Mouse (Mus musculus): ENCODE data around the gene Paqr3. TPM values are rescaled to one million over a fixed set of nuclear protein-coding genes. Genes with fewer than 3 reads are reported as not detected.

The Paqr3 gene
- polyA plus RNA-seq, 1 experiment from 2014 or later, result 3.9 TPM

DNA sequence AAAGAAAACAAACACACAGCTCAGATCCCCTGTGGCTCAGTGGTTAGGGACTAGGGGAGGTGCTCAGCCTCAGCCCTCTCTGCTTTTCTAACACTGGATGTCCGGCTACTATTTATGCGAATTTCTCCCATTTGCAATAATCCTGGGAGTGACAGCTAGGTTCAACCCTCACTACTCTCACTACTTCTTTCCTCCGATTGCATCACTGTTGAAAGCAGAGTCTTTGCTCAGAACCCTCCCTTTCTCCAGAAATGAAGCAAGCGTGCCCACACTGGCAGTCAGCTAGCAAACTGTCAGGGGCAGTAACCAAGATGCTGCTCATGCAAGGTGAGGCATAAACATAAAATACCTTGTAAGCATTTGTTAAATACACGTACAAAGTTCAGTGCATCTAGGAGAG is 3.1 kb downstream of the Paqr3 start:
- H3K9me3 ChIP-seq, result no peaks in the 10 kb centered on the region
- no peak for ATAC-seq (ENCODE audit: insufficient number of reproducible peaks, low FRiP score, low TSS enrichment, low read depth)
- WGBS, result 86% methylated on average over 5 of the region's 5 CpGs
- no peak overlapping the region for H3K4me3 ChIP-seq
- peaks cover 12% of the 10 kb centered on the region for H3K4me1 ChIP-seq
- H3K27ac ChIP-seq, result no peak overlapping the region
- no peak overlapping the region for H3K4me2 ChIP-seq
- no peaks in the 10 kb centered on the region for H3K27me3 ChIP-seq
- no peak overlapping the region for H3K9ac ChIP-seq
- 0 out of 2 replicates have a peak, but pooled peaks cover 3% of the 10 kb centered on the region for H3K36me3 ChIP-seq

DNA sequence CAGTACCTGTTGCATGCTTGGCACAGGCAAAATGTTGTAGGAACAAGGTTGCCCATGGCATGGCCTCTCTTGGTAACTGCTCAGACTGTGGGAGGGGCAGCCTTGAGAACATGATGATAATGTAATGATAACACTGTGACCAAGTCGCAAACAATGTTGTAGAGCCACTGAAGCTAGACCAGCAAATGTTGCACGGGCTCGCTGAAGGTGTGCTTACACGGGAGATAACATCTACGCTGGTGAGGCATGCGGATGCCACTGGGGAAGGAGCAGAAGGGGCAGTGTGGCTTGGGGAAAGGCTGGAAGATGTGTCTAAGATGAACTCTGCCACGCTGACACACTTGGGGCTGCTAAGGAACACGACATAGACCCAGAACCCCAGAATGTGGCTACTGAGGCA is 11.4 kb downstream of the Paqr3 start:
- 84% methylated on average over 8 of the region's 8 CpGs for WGBS
- no peak overlapping the region for H3K4me3 ChIP-seq
- ATAC-seq (ENCODE audit: insufficient number of reproducible peaks, low FRiP score, low TSS enrichment, low read depth), result no peak

DNA sequence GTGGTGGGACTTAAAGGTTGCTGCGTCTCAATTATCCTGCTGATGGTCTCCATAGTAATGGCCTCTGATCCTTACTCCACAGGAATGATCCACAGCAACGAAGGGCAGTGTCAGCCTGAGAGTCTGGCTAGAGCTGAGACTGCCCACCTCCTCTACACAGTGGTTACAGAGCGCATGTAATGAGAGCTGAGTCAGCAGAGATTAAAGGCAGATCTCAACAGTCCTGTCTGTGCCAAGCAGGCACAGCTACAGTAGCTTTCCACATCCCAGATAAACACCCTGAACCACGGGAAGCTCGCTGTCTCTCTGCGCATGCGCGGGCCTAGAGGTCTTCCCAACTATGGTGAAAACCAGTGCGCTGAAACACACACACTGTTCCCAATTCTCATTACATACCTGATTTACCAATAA is 13.8 kb downstream of the Paqr3 start:
- Histone ChIP-seq H3K9ac (no peak overlapping the region), H3K36me3 (peaks cover 12% of the 10 kb centered on the region), H3K4me3 (no peak overlapping the region), H3K27me3 (no peaks in the 10 kb centered on the region), H3K27ac (no peak overlapping the region), H3K4me2 (no peak overlapping the region), H3K9me3 (no peaks in the 10 kb centered on the region), H3K4me1 (no peaks in the 10 kb centered on the region)
- no peak for ATAC-seq (ENCODE audit: insufficient number of reproducible peaks, low FRiP score, low TSS enrichment, low read depth)
- 68% methylated on average over 9 of the region's 9 CpGs for WGBS

More for the DNA sequence above, 11.4 kb downstream of the Paqr3 start:
- Histone ChIP-seq H3K4me1 (no peaks in the 10 kb centered on the region), H3K4me2 (no peak overlapping the region), H3K9ac (no peak overlapping the region), H3K27me3 (no peaks in the 10 kb centered on the region), H3K27ac (no peak overlapping the region), H3K36me3 (peaks cover 14% of the 10 kb centered on the region), H3K9me3 (no peaks in the 10 kb centered on the region)

DNA sequence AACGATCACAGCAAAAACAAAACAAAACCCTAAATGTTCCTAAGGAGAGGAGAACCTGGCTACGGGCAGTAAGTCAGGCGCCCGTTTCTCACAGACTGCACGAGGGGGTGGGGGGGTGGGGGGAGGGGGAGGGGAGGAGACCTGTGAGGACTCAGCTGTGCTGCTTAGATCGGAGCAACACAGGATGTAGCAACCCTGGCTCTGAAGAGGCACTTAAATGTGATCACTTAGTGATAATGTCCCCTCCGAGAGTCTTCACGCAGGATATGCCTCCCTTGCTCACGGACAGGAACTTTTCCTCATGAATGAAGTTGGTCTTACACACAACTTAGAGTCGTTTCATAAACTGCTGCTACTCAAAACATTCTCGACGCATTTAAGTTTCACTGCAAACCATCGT is 16.1 kb downstream of the Paqr3 start:
- no peak overlapping the region for H3K9ac ChIP-seq
- 51% methylated on average over 13 of the region's 13 CpGs for WGBS
- H3K36me3 ChIP-seq, result peaks cover 11% of the 10 kb centered on the region
- no peak overlapping the region for H3K27ac ChIP-seq
- ATAC-seq (ENCODE audit: insufficient number of reproducible peaks, low FRiP score, low TSS enrichment, low read depth), result no peak
- no peaks in the 10 kb centered on the region for H3K27me3 ChIP-seq
- H3K4me1 ChIP-seq, result no peaks in the 10 kb centered on the region
- H3K4me3 ChIP-seq, result no peak overlapping the region
- H3K4me2 ChIP-seq, result no peak overlapping the region
- no peaks in the 10 kb centered on the region for H3K9me3 ChIP-seq

DNA sequence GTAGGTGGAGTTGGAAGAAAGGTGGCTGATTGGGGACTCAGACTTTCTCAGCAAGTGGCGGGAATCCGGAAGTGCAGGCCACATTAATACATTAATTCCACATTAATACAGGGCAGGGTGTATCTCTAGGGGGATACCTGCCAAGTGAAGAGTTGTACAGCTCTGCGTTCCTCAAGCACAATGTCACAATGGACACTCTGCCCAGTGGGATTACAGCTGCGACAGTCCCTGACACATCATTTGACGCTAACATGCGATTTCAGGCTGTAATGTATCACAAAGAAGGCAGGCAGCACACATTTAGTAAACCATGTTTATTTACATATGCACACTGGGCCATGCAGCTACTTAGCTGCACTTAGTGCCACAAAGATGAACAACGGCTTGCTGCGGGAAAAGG is 18.4 kb downstream of the Paqr3 start:
- H3K4me2 ChIP-seq, result no peak overlapping the region
- ATAC-seq (ENCODE audit: insufficient number of reproducible peaks, low FRiP score, low TSS enrichment, low read depth), result no peak
- whole genome bisulfite sequencing, result 89% methylated on average over 8 of the region's 8 CpGs

DNA sequence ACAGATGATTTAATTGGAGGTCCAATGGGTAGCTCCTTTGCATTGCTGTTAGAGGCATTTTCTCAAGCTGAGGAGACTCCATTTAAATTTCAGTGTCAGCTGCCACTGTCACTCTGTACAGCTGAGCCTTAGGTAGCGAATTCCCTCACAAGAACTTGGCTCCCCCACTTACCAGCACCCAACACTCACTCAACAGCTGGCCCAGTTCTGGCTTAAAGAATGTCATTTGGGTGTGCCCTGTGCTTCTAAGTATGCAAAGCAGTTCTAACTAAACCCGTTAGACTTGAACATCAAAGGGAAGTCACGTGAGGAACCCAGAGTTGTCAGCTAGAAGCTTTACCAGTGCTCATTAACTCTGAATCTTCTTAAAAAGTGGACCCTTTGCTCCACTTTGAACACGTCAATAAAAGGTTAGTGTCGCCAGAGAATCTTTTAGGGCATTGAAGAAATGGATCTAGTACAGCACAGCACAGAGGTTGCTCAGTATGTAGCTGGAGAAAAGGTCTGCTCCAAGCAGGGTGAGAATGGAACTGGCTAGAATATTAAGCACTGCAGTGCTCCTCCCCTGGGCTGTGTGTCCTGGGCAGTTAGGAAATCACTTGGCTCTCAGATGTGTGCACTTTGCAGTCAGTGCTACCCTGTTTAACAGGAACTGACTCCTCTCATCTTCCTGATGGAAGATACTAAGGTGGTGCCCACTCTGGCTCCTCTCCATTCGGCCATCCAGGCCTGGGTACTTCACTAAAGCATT is 21.2 kb downstream of the Paqr3 start:
- H3K27ac ChIP-seq, result peak overlapping the region; percentile 2; the same call in 1 of the 2 replicates
- ATAC-seq (ENCODE audit: insufficient number of reproducible peaks, low FRiP score, low TSS enrichment, low read depth), result no peak; the same call in 1 of the 2 replicates

More for the DNA sequence above, 18.4 kb downstream of the Paqr3 start:
- H3K36me3 ChIP-seq, result peaks cover 10% of the 10 kb centered on the region
- H3K27ac ChIP-seq, result no peak overlapping the region
- no peaks in the 10 kb centered on the region for H3K27me3 ChIP-seq
- H3K4me1 ChIP-seq, result no peaks in the 10 kb centered on the region
- H3K9me3 ChIP-seq, result no peaks in the 10 kb centered on the region
- no peak overlapping the region for H3K4me3 ChIP-seq
- no peak overlapping the region for H3K9ac ChIP-seq

DNA sequence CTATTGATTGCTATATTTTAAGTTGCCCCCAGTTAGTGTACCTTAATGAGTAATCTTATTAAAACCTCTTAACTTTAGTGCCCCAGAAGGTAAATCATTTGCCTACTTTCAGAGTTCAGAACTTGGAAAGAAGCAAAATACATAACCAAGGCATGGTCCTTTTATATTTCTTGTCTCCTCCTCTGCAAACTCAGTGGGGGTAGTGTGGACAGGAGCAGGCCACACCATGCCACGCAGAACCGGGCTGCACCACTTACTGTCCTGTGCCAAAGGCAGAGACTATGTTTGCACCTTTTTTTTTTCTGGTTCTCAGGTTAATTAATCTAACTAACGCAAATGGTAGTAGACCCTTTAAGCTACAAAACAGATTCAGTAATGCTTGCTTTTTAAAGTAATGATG is 22.0 kb downstream of the Paqr3 start:
- no peak overlapping the region for H3K4me3 ChIP-seq
- no peaks in the 10 kb centered on the region for H3K27me3 ChIP-seq
- no peak overlapping the region for H3K27ac ChIP-seq
- ATAC-seq (ENCODE audit: insufficient number of reproducible peaks, low FRiP score, low TSS enrichment, low read depth), result no peak
- peaks cover 16% of the 10 kb centered on the region for H3K36me3 ChIP-seq
- no peak overlapping the region for H3K9ac ChIP-seq
- 95% methylated on average over 3 of the region's 3 CpGs for WGBS
- H3K9me3 ChIP-seq, result no peaks in the 10 kb centered on the region
- H3K4me1 ChIP-seq, result no peaks in the 10 kb centered on the region; the same call in 1 of the 2 replicates
- no peak overlapping the region for H3K4me2 ChIP-seq

More for the DNA sequence above, 21.2 kb downstream of the Paqr3 start:
- Histone ChIP-seq H3K4me3 (no peak overlapping the region), H3K9me3 (no peaks in the 10 kb centered on the region), H3K36me3 (peaks cover 16% of the 10 kb centered on the region), H3K27me3 (no peaks in the 10 kb centered on the region), H3K4me2 (no peak overlapping the region), H3K9ac (no peak overlapping the region), H3K4me1 (no peaks in the 10 kb centered on the region; the same call in 1 of the 2 replicates)
- WGBS, result 62% methylated on average over 6 of the region's 6 CpGs

DNA sequence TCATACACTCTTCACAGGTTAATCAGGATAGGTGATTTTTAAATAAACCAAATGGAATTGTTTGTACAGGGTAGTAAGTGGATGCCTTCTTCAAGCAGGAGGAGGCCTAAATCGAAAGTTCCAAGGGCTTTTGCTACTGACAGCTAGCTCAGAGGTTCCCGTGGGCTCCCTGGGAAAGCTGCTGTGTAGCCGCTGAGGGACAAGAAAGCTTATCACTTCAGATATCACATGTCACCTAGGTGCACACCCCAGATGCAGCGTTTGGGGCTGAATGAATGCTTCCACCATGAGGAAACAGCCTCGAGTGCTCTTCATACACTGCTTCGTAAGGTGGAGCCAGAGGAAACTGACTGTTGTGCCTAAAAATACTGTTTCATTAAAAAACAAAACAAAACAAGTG is 23.2 kb downstream of the Paqr3 start:
- WGBS, result 77% methylated on average over 6 of the region's 6 CpGs
- no peak for ATAC-seq (ENCODE audit: insufficient number of reproducible peaks, low FRiP score, low TSS enrichment, low read depth)
- no peaks in the 10 kb centered on the region for H3K27me3 ChIP-seq

DNA sequence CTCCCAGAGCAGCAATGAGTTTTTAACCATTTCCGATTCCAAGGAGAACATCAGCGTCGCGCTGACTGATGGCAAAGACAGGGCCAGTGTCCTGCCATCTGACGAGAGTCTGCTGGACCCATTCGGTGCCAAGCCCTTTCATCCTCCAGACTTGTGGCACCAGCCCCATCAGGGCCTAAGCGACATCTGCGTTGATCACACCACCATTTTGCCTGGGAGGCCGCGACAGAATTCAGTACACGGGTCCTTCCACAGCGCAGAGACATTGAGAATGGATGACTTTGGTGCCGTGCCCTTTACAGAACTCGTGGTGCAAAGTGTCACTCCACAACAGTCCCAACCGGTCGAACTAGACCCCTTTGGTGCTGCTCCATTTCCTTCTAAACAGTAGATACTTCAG is 23.6 kb downstream of the Paqr3 start:
- peaks cover 16% of the 10 kb centered on the region for H3K36me3 ChIP-seq
- no peak overlapping the region for H3K4me3 ChIP-seq
- no peak overlapping the region for H3K4me2 ChIP-seq
- no peaks in the 10 kb centered on the region; the same call in 1 of the 2 replicates for H3K4me1 ChIP-seq
- no peaks in the 10 kb centered on the region for H3K27me3 ChIP-seq
- WGBS, result 93% methylated on average over 16 of the region's 16 CpGs
- ATAC-seq (ENCODE audit: insufficient number of reproducible peaks, low FRiP score, low TSS enrichment, low read depth), result no peak
- H3K27ac ChIP-seq, result no peak overlapping the region
- no peak overlapping the region for H3K9ac ChIP-seq
- H3K9me3 ChIP-seq, result no peaks in the 10 kb centered on the region

More for the DNA sequence above, 23.2 kb downstream of the Paqr3 start:
- Histone ChIP-seq H3K36me3 (peaks cover 16% of the 10 kb centered on the region), H3K4me2 (no peak overlapping the region), H3K4me3 (no peak overlapping the region), H3K9ac (no peak overlapping the region), H3K9me3 (no peaks in the 10 kb centered on the region), H3K4me1 (no peaks in the 10 kb centered on the region; the same call in 1 of the 2 replicates), H3K27ac (no peak overlapping the region)

DNA sequence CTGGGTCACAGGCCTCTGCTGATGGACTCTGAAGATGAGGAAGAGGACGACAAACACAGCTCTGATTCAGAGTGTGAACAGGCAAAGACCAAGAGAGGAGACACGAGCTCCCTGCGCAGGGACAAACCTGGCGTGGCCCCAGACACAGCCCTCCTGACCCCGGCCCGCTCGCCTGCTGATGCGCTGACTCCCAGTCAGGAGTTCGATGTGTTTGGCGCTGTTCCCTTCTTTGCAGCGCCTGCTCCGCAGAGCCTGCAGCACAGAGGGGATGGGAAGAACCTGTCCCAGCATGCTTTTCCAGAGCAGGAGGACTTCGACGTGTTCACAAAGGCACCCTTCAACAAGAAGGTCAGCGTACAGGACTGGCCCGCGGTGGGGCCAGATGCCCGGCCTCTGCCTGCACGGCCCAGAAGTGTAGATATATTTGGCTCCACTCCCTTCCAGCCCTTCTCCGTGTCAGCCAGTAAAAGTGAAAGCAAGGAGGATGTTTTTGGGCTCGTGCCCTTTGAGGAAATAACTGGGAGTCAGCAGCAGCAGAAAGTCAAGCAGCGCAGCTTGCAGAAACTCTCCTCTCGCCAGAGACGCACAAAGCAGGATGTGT is 24.3 kb downstream of the Paqr3 start:
- Histone ChIP-seq H3K9me3 (no peaks in the 10 kb centered on the region), H3K27me3 (no peaks in the 10 kb centered on the region), H3K4me3 (no peak overlapping the region), H3K4me2 (no peak overlapping the region), H3K36me3 (peaks cover 16% of the 10 kb centered on the region), H3K4me1 (no peaks in the 10 kb centered on the region; the same call in 1 of the 2 replicates), H3K9ac (no peak overlapping the region), H3K27ac (no peak overlapping the region)
- WGBS, result 84% methylated on average over 24 of the region's 24 CpGs
- ATAC-seq (ENCODE audit: insufficient number of reproducible peaks, low FRiP score, low TSS enrichment, low read depth), result no peak

DNA sequence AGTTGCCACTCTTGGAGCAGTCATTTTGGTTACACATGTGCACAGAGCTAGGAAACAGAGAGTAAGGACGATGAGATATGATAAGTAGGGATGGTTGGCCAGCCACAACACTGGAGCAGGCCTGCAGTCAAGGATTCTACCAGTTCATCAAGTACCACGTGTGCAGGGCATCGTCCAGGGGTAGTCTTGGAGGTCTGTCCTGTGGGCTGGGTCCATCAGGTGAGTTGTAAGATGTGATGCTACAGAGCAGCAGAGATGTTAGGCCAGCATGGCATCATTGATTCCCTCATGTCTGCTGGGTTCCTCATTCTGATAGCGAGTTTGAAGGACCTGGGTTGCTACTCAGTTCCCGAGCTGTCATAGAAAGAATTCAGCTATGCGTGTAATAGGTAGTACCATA is 26.3 kb downstream of the Paqr3 start:
- no peak overlapping the region for H3K27ac ChIP-seq
- peaks cover 16% of the 10 kb centered on the region for H3K36me3 ChIP-seq
- H3K27me3 ChIP-seq, result no peaks in the 10 kb centered on the region
- H3K9ac ChIP-seq, result no peak overlapping the region
- no peak overlapping the region for H3K4me2 ChIP-seq
- 97% methylated on average over 6 of the region's 6 CpGs for WGBS
- no peak overlapping the region for H3K4me3 ChIP-seq
- no peaks in the 10 kb centered on the region for H3K9me3 ChIP-seq
- no peak for ATAC-seq (ENCODE audit: insufficient number of reproducible peaks, low FRiP score, low TSS enrichment, low read depth)
- no peaks in the 10 kb centered on the region; the same call in 1 of the 2 replicates for H3K4me1 ChIP-seq

DNA sequence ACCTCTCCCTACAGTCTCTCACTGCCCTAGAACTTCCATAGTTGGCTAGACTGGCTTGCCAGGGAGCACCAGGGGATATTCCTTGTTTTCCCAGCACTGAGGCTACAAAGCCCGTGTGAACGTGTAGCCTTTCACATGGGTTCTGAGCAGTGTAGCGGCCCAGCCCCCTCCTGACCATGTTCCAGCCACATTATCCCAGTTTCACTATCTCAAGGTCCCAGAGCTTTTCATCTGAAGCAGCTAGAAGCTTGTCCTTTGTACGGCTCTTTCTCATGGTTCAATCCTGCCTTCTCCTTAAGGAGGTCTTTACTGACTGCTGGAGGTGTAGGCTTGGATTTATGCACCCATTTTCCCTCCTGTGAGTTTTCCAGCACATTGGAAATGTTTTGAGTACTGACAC is 26.9 kb downstream of the Paqr3 start:
- ATAC-seq (ENCODE audit: insufficient number of reproducible peaks, low FRiP score, low TSS enrichment, low read depth), result no peak
- no peak overlapping the region for H3K27ac ChIP-seq
- no peak overlapping the region for H3K4me3 ChIP-seq
- no peak overlapping the region for H3K9ac ChIP-seq
- H3K4me2 ChIP-seq, result no peak overlapping the region
- H3K36me3 ChIP-seq, result peaks cover 16% of the 10 kb centered on the region
- no peaks in the 10 kb centered on the region; the same call in 1 of the 2 replicates for H3K4me1 ChIP-seq
- H3K9me3 ChIP-seq, result no peaks in the 10 kb centered on the region
- WGBS, result 87% methylated on average over 4 of the region's 4 CpGs
- H3K27me3 ChIP-seq, result no peaks in the 10 kb centered on the region

Data from limb, embryonic 15.5 days (tissue).